Mouse (Mus musculus) MEL (cell line): ENCODE results near the gene Plxnc1.

Experiments used
- BHLHE40 ChIP-seq: IDR thresholded peaks from 2 replicates; pipeline ENCODE4 v1.6.1; 2012; ENCODE audit warnings: low read depth, mild to moderate bottlenecking, inconsistent platforms, low read length, improper control_type of control experiment, borderline replicate concordance
- CHD1 ChIP-seq: IDR thresholded peaks from 2 replicates; pipeline ENCODE4 v1.6.1; 2012; ENCODE audit warnings: low read depth, mild to moderate bottlenecking, inconsistent platforms, low read length, improper control_type of control experiment
- CHD2 ChIP-seq: IDR thresholded peaks from 2 replicates; pipeline ENCODE4 v1.6.1; 2011; ENCODE audit warnings: low read length, improper control_type of control experiment
- CTCF ChIP-seq, 3 experiments: IDR thresholded peaks in 2 of 3; conservative IDR thresholded peaks in 1 of 3; 2 replicates each; pipeline ENCODE4 v1.5.1; 2011 to 2012; ENCODE audit warnings: low read length in 3 of 3, low read depth in 2 of 3, mild to moderate bottlenecking in 2 of 3, improper control_type of control experiment in 1 of 3, inconsistent platforms in 1 of 3, mixed read lengths in 1 of 3, moderate library complexity in 1 of 3; ENCODE audit not compliant: control insufficient read depth in 1 of 3, insufficient read depth in 1 of 3, poor library complexity in 1 of 3, severe bottlenecking in 1 of 3
- EP300 ChIP-seq, 2 experiments: IDR thresholded peaks; 2 replicates each; pipeline ENCODE4 v1.6.1; 2011; ENCODE audit warnings: improper control_type of control experiment in 2 of 2, low read length in 2 of 2, low read depth in 1 of 2, mild to moderate bottlenecking in 1 of 2
- GATA1 ChIP-seq: IDR thresholded peaks from 2 replicates; pipeline ENCODE4 v1.6.1; 2011; ENCODE audit warnings: low read depth, low read length, improper control_type of control experiment
- HCFC1 ChIP-seq: IDR thresholded peaks from 2 replicates; pipeline ENCODE4 v1.6.1; 2012; ENCODE audit warnings: low read depth, mild to moderate bottlenecking, inconsistent platforms, low read length, improper control_type of control experiment, moderate library complexity
- KAT2A ChIP-seq: conservative IDR thresholded peaks from 2 replicates; pipeline ENCODE4 v1.6.1; 2012; ENCODE audit warnings: low read depth, low read length, improper control_type of control experiment, inconsistent platforms
- MXI1 ChIP-seq: IDR thresholded peaks from 2 replicates; pipeline ENCODE4 v1.6.1; 2011; ENCODE audit warnings: mild to moderate bottlenecking, low read depth, low read length, improper control_type of control experiment
- NRF1 ChIP-seq: IDR thresholded peaks from 2 replicates; pipeline ENCODE4 v1.6.1; 2014; ENCODE audit warnings: low read depth, mild to moderate bottlenecking, inconsistent platforms, low read length, improper control_type of control experiment, moderate library complexity; ENCODE audit not compliant: poor library complexity, insufficient read depth, severe bottlenecking
- POLR2A ChIP-seq, 2 experiments: IDR thresholded peaks; 2 replicates each; pipeline ENCODE4 v1.6.1; 2011 to 2012; ENCODE audit warnings: low read length in 2 of 2, mild to moderate bottlenecking in 2 of 2, control low read depth in 1 of 2, improper control_type of control experiment in 1 of 2, low read depth in 1 of 2, moderate library complexity in 1 of 2; ENCODE audit not compliant: control insufficient read depth in 1 of 2, insufficient read depth in 1 of 2, poor library complexity in 1 of 2
- RCOR1 ChIP-seq: IDR thresholded peaks from 2 replicates; pipeline ENCODE4 v1.6.1; 2012; ENCODE audit warnings: low read depth, mild to moderate bottlenecking, inconsistent platforms, low read length, improper control_type of control experiment
- TBP ChIP-seq: IDR thresholded peaks from 2 replicates; pipeline ENCODE4 v1.8.0; 2011; ENCODE audit warnings: low read depth, low read length, improper control_type of control experiment
- UBTF ChIP-seq: IDR thresholded peaks from 2 replicates; pipeline ENCODE4 v1.6.1; 2012; ENCODE audit warnings: low read depth, mild to moderate bottlenecking, inconsistent platforms, low read length, improper control_type of control experiment, moderate library complexity, borderline replicate concordance; ENCODE audit not compliant: insufficient read depth

GRCm38 (mm10) chr10:94938899-94939298, 5.7 kb downstream of the Plxnc1 start:
- TF ChIP-seq CTCF (IDR thresholded peaks at IDR 0.05 in 2 of 3, conservative IDR thresholded peaks at IDR 0.05 in 1 of 3; ENCODE audit: control insufficient read depth in 1 of 3, insufficient read depth in 1 of 3, low read depth in 2 of 3, low read length in 3 of 3, poor library complexity in 1 of 3, severe bottlenecking in 1 of 3) (no peak), HCFC1 (no peak), POLR2A (IDR thresholded peaks at IDR 0.05; ENCODE audit: control insufficient read depth in 1 of 2, insufficient read depth in 1 of 2, low read depth in 1 of 2, low read length in 2 of 2, poor library complexity in 1 of 2) (no peak), TBP (no peak), RCOR1 (peak; percentile 41; the same call in 1 of the 2 replicates), BHLHE40 (no peak), CHD2 (no peak), NRF1 (no peak), EP300 (IDR thresholded peaks at IDR 0.05; ENCODE audit: low read depth in 1 of 2, low read length in 2 of 2) (peak; percentile 70 to 82), GATA1 (peak; percentile 72), UBTF (no peak), MXI1 (peak; percentile 71), CHD1 (no peak), KAT2A (no peak)
